Mouse (Mus musculus) left cerebral cortex, adult 2 months (tissue): ENCODE measurements around the gene Tarsl2. TPM values are rescaled to one million over a fixed set of nuclear protein-coding genes. Genes with fewer than 3 reads are reported as not detected.
A peak's percentile ranks its signal among the peaks of the same experiment; 100 is the strongest.

Experiments used
- DNase-seq, 2 experiments: peaks; one replicate each; pipeline ENCODE4 v3.0.0; 2021 to 2022; ENCODE audit warnings: low spot score in 2 of 2, mixed read lengths in 1 of 2; ENCODE audit errors: extremely low spot score in 1 of 2
- H3K27ac ChIP-seq: fragments of 200-600 bp; 2 replicates; pipeline ENCODE4 v1.8.1; 2022
- H3K4me3 ChIP-seq: fragments of 200-600 bp; 2 replicates; pipeline ENCODE4 v1.8.1; 2022
- CTCF ChIP-seq: fragments of 200-600 bp; IDR thresholded peaks from 2 replicates; pipeline ENCODE4 v1.8.1; 2022; ENCODE audit warnings: antibody characterized with exemption, mild to moderate bottlenecking, moderate library complexity
- intact Hi-C: fragments of 180-260 bp; cut with DNase I; formaldehyde crosslinking; loops from one replicate; pipeline ENCODE4 v1.15.1; 2025
- long read RNA-seq, 2 experiments: library from polyadenylated mRNA; stranded (forward); transcript quantifications; one replicate each; pipeline ENCODE4 v2.0.0; 2021; ENCODE audit warnings: borderline mapping rate in 2 of 2
- total RNA-seq, 2 experiments: library from RNA; stranded (reverse); gene quantifications; 2 replicates each; pipeline ENCODE4 v1.2.3; 2021

The Tarsl2 gene
- total RNA-seq = 10 to 100 TPM; 41.3 to 44.3 TPM
- long read RNA-seq, experiment 1, transcript Tarsl2-201 (19 exons, 3,192 nt) = major isoform, 35 of 41 reads
- long read RNA-seq, experiment 1, partial matches to known transcripts = 5 of 41 reads
- long read RNA-seq, experiment 1, other reads (novel, unspliced or antisense) = 1 of 41 reads
- long read RNA-seq, experiment 2, transcript Tarsl2-201 (19 exons, 3,192 nt) = major isoform, 11 of 18 reads
- long read RNA-seq, experiment 2, partial matches to known transcripts = 4 of 18 reads
- long read RNA-seq, experiment 2, other reads (novel, unspliced or antisense) = 3 of 18 reads

DNA sequence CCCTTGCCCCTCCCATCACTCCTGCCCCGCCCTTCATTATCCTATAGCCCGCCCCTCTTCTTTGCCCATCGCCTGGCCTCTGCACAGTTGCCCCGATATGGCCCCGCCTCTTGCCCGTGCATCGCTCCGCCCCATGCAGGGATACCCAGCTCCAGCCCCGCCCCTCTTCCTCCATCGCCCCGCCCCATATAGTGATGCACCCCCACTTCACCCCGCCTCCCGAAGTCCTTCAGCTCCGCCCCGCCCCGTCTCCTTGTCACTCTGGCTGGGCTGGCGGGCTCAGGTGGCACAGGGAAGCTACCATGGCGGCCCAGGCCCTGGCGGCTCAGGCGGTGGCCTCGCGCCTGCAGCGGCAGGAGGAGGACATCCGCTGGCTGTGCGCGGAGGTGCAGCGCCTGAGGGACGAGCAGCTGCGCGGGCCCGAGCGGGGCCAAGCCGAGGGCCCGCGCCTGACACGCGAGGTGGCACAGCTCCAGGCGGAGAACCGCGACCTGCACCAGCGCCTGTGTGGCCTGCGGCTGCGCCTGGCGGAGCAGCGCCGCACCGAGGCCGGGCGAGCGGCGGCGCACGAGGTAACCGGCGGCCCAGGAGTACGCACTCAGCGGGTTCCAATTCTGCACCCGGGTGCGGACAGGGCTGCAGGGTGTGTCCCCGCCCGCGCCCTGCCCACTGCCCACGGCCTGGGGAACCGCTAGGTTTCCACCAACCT lies at the start of gene Tarsl2:
Gene Tarsl2 (plus strand): TSS at position 256 of the 709 bp plus-strand sequence.
- peak; percentile 44 for TF ChIP-seq CTCF
- intact Hi-C loops = no loop called here
- peak; percentile 94 to 95 for DNase-seq
- peak within 1 kb of the TSS; percentile 83 for H3K4me3 ChIP-seq
- H3K27ac ChIP-seq = peak within 1 kb of the TSS; percentile 89

DNA sequence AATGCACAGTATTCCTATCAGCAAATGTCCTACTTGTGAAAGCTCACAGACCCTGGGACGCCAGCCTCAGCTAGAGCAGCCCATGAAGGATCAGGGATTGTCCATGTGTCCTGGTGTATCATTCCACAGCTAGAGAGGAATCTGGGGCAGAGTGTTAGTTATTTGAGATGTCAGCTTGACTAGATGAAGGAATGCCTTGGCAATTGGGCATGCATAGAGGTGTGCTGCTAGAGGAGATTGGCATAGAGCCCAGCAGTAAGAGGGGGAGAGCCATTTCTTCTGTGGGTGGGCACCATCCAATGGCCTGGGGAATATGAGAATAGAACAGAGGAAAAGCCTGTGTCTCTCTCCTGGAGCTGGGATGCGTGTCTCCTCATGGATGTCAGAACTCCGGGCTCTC lies 38.6 kb upstream of the Tarsl2 start:
- Histone ChIP-seq H3K4me3 (no peak overlapping the region), H3K27ac (no peak overlapping the region)
- intact Hi-C loops = no loop called here
- no peak for TF ChIP-seq CTCF
- no peak for DNase-seq

DNA sequence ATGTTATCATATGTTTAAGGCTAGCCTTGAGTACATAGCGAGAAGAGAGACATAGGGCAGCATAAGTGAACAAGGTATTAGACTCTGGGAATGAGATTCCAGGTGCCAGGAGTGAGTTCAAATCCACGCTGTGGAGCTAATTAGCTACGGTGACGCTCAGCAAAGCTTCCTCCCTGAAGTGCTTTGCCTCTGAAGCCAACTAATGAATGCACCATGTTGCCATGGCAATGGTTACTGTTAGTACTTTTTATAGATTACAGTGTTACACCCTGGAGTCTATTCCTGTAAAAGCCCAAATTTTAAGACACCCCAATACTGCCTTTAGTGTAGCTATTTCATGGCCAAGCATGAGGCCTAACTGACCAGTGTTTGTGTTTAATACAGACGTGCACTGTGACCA lies 37.7 kb upstream of the Tarsl2 start:
- no peak overlapping the region for H3K27ac ChIP-seq
- no peak overlapping the region for H3K4me3 ChIP-seq
- TF ChIP-seq CTCF = no peak
- DNase-seq = no peak
- intact Hi-C loops = no loop called here

- DNase-seq = peak; percentile 66 to 77
- no peak overlapping the region for H3K4me3 ChIP-seq
- H3K27ac ChIP-seq = peak overlapping the region; percentile 59
- TF ChIP-seq CTCF = peak; percentile 49
- intact Hi-C loops = loop anchor here (5.0 kb wide), 1 partner anchor 293 kb away; no protein-coding TSS in a partner anchor
These were observed 34.5 kb upstream of the Tarsl2 start for GRCm38 (mm10) chr7:65610171-65610570.

DNA sequence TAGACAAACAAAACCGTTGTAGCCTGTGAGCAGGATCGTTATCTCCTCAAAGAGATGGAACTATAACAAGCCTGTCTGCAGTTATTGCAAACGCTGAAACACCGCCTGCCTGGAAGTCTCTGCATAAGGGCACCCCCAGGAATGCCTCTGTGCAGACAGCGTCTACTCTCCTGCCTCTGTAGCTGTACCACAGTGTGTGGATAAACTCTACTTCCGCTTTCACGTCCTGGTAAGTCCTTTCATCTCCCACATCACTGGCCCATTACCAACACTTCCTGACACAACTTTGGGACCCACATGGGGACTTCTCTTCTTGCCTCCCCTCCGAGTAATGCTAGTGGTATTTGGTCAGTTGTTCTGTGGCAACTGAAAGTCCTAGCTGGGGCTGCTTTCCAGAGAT lies 34.0 kb upstream of the Tarsl2 start:
- no peak overlapping the region for H3K4me3 ChIP-seq
- TF ChIP-seq CTCF = no peak
- intact Hi-C loops = loop anchor here (5.0 kb wide), 1 partner anchor 293 kb away; no protein-coding TSS in a partner anchor
- DNase-seq = no peak
- peak overlapping the region; percentile 34; the same call in 1 of the 2 replicates for H3K27ac ChIP-seq

- DNase-seq = no peak
- no peak for TF ChIP-seq CTCF
- H3K4me3 ChIP-seq = no peak overlapping the region
- no peak overlapping the region for H3K27ac ChIP-seq
- intact Hi-C loops = loop anchor here (5.0 kb wide), 1 partner anchor 294 kb away; no protein-coding TSS in a partner anchor
These were observed 33.4 kb upstream of the Tarsl2 start for GRCm38 (mm10) chr7:65611298-65611697.

DNA sequence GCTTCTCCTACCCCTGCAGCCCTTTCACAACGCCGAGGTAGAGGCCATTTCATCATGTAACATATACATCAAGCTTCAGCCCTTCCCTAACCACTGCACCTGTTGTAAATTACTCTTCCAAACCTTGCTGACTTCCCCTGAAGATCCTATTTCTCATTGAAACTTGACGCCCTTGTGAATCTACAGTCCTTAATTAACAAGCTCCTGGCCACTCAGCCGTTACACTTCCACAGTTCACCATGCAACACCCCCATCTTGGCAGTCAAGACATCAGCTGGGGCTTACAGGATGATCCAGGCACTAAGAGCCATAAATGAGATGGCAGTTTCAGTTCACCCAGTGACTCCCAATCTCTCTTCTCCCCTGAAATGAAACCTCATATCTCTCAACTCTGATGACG lies 31.0 kb upstream of the Tarsl2 start:
- DNase-seq = no peak
- TF ChIP-seq CTCF = no peak
- intact Hi-C loops = loop anchor here (5.0 kb wide), 1 partner anchor 296 kb away; no protein-coding TSS in a partner anchor
- H3K27ac ChIP-seq = no peak overlapping the region
- H3K4me3 ChIP-seq = no peak overlapping the region

- intact Hi-C loops = no loop called here
- DNase-seq = no peak
- Histone ChIP-seq H3K27ac (no peak overlapping the region), H3K4me3 (no peak overlapping the region)
- peak; percentile 53 for TF ChIP-seq CTCF
These were observed 25.9 kb upstream of the Tarsl2 start for GRCm38 (mm10) chr7:65618751-65619150.

- DNase-seq = no peak
- H3K27ac ChIP-seq = no peak overlapping the region
- intact Hi-C loops = no loop called here
- no peak for TF ChIP-seq CTCF
- no peak overlapping the region for H3K4me3 ChIP-seq
These were observed 24.0 kb upstream of the Tarsl2 start for GRCm38 (mm10) chr7:65620746-65621145.

DNA sequence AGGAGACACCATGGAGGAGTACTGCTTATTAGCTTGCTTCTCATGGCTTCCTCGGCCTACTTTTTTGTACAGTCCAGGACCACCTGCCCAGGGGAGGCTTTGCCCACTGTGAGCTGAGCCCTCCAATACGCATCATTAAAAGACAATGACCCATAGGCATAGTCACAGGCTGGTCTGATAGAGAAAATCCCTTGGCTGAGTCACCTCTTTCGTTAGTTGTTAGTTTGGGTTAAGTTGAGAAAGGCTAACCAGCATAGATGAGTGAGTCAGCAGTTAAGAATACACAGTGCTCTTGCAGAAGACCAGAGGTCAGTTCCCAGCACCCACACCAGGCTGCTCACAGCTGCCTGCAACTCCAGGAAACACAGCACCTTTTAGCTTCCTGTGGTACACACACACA lies 21.4 kb upstream of the Tarsl2 start:
- no peak for DNase-seq
- no peak for TF ChIP-seq CTCF
- Histone ChIP-seq H3K27ac (no peak overlapping the region), H3K4me3 (no peak overlapping the region)
- intact Hi-C loops = no loop called here

DNA sequence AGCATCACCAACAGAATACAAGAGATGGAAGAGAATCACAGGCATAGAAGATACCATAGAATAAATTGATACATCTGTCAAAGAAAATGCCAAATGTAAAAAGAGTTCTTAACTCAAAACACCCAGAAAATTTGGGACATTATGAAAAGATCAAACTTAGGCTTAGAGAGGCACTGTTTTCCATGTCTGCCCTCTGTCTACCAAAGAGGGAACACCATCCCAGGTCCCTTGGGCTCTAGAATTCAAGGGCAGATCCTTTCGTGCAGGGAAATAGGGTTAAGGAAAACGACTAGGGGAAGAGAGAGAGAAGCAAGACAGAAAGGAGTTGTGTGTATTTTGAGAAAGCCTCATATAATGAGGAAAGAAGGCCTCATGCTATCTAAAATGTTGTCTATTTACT lies 19.2 kb upstream of the Tarsl2 start:
- intact Hi-C loops = no loop called here
- H3K4me3 ChIP-seq = no peak overlapping the region
- H3K27ac ChIP-seq = no peak overlapping the region
- TF ChIP-seq CTCF = peak; percentile 49
- DNase-seq = no peak

GRCm38 (mm10) chr7:65629846-65630245 lies 14.9 kb upstream of the Tarsl2 start:
- H3K4me3 ChIP-seq = no peak overlapping the region
- H3K27ac ChIP-seq = no peak overlapping the region
- TF ChIP-seq CTCF = no peak
- intact Hi-C loops = loop anchor here (10.0 kb wide), 1 partner anchor 675 kb away; no protein-coding TSS in a partner anchor
- DNase-seq = no peak
